Mouse (Mus musculus): ENCODE measurements around the gene Pdk4. TPM values are rescaled to one million over a fixed set of nuclear protein-coding genes. Genes with fewer than 3 reads are reported as not detected.

Pdk4 gene
- total RNA-seq (2014; fragmentation: Nextera tagmentation) (not detected in 2 replicates), total RNA-seq (2017) (not detected in 2 replicates)

- ATAC-seq (replicated peaks; ENCODE audit: poor library complexity, severe bottlenecking) = peak; percentile 14; the same call in 1 of the 2 replicates
These were observed at the start of gene Pdk4 for GRCm38 (mm10) chr6:5495961-5496853. Pdk4 (minus strand) TSS chr6:5496309.

- ATAC-seq (replicated peaks; ENCODE audit: poor library complexity, severe bottlenecking) = no peak
These were observed 41.8 kb upstream of the Pdk4 start for GRCm38 (mm10) chr6:5537855-5538365.

- no peak for ATAC-seq (replicated peaks; ENCODE audit: poor library complexity, severe bottlenecking)
These were observed 39.6 kb upstream of the Pdk4 start for GRCm38 (mm10) chr6:5535754-5536153.

GRCm38 (mm10) chr6:5517091-5517490, 21.0 kb upstream of the Pdk4 start:
- ATAC-seq (replicated peaks; ENCODE audit: poor library complexity, severe bottlenecking) = no peak

- no peak for ATAC-seq (replicated peaks; ENCODE audit: poor library complexity, severe bottlenecking)
These were observed 13.6 kb upstream of the Pdk4 start for GRCm38 (mm10) chr6:5509757-5510156.

- no peak for ATAC-seq (replicated peaks; ENCODE audit: poor library complexity, severe bottlenecking)
These were observed 13.2 kb upstream of the Pdk4 start for GRCm38 (mm10) chr6:5509303-5509702.

- no peak for ATAC-seq (replicated peaks; ENCODE audit: poor library complexity, severe bottlenecking)
These were observed 11.7 kb upstream of the Pdk4 start for GRCm38 (mm10) chr6:5507821-5508220.

- ATAC-seq (replicated peaks; ENCODE audit: poor library complexity, severe bottlenecking) = no peak
These were observed 10.2 kb upstream of the Pdk4 start for GRCm38 (mm10) chr6:5506271-5506670.

- ATAC-seq (replicated peaks; ENCODE audit: poor library complexity, severe bottlenecking) = no peak
These were observed 6.7 kb upstream of the Pdk4 start for GRCm38 (mm10) chr6:5502810-5503209.

- ATAC-seq (replicated peaks; ENCODE audit: poor library complexity, severe bottlenecking) = no peak
These were observed 5.4 kb upstream of the Pdk4 start for GRCm38 (mm10) chr6:5501551-5501950.

- no peak for ATAC-seq (replicated peaks; ENCODE audit: poor library complexity, severe bottlenecking)
These were observed 2.6 kb upstream of the Pdk4 start for GRCm38 (mm10) chr6:5498740-5499139.

GRCm38 (mm10) chr6:5496854-5497235, 736 bp upstream of the Pdk4 start:
- ATAC-seq (replicated peaks; ENCODE audit: poor library complexity, severe bottlenecking) = no peak

GRCm38 (mm10) chr6:5485028-5485427, 11.1 kb downstream of the Pdk4 start:
- no peak for ATAC-seq (replicated peaks; ENCODE audit: poor library complexity, severe bottlenecking)

GRCm38 (mm10) chr6:5482270-5482783, 13.8 kb downstream of the Pdk4 start:
- ATAC-seq (replicated peaks; ENCODE audit: poor library complexity, severe bottlenecking) = no peak

GRCm38 (mm10) chr6:5481066-5481465, 15.0 kb downstream of the Pdk4 start:
- no peak for ATAC-seq (replicated peaks; ENCODE audit: poor library complexity, severe bottlenecking)

- no peak for ATAC-seq (replicated peaks; ENCODE audit: poor library complexity, severe bottlenecking)
These were observed 22.1 kb downstream of the Pdk4 start for GRCm38 (mm10) chr6:5474021-5474420.

- no peak for ATAC-seq (replicated peaks; ENCODE audit: poor library complexity, severe bottlenecking)
These were observed 23.4 kb downstream of the Pdk4 start for GRCm38 (mm10) chr6:5472692-5473091.

GRCm38 (mm10) chr6:5470480-5471318, 25.4 kb downstream of the Pdk4 start:
- no peak for ATAC-seq (replicated peaks; ENCODE audit: poor library complexity, severe bottlenecking)

- ATAC-seq (replicated peaks; ENCODE audit: poor library complexity, severe bottlenecking) = no peak
These were observed 40.3 kb downstream of the Pdk4 start for GRCm38 (mm10) chr6:5455836-5456235.

GRCm38 (mm10) chr6:5449878-5450277, 46.2 kb downstream of the Pdk4 start:
- no peak for ATAC-seq (replicated peaks; ENCODE audit: poor library complexity, severe bottlenecking)

- no peak for ATAC-seq (replicated peaks; ENCODE audit: poor library complexity, severe bottlenecking)
These were observed 47.7 kb downstream of the Pdk4 start for GRCm38 (mm10) chr6:5448396-5448795.
